Mouse (Mus musculus): Measurements from ENCODE around the gene Aipl1. TPM values are rescaled to one million over a fixed set of nuclear protein-coding genes. Genes with fewer than 3 reads are reported as not detected.

Gene Aipl1
- polyA plus RNA-seq, 1 experiment from 2014 or later, result 0.41 TPM

GRCm38 (mm10) chr11:72014674-72015073 lies 22.6 kb downstream of the Aipl1 start:
- WGBS, result 38% methylated on average over 4 of the region's 4 CpGs
- H3K4me3 ChIP-seq (ENCODE audit: low read length), result no peak overlapping the region
- H3K4me1 ChIP-seq (ENCODE audit: control insufficient read depth, insufficient read depth, low read depth, low read length), result peaks cover 31% of the 10 kb centered on the region
- no peak overlapping the region for H3K9ac ChIP-seq (ENCODE audit: low read depth, low read length)
- H3K27me3 ChIP-seq (replicated peaks; ENCODE audit: control insufficient read depth, insufficient read depth, low read length), result no peaks in the 10 kb centered on the region
- H3K4me2 ChIP-seq (ENCODE audit: low read length), result no peak overlapping the region
- ATAC-seq, result no peak
- H3K36me3 ChIP-seq (ENCODE audit: control insufficient read depth, insufficient read depth, low read length), result no peaks in the 10 kb centered on the region
- H3K27ac ChIP-seq (ENCODE audit: low read depth, low read length), result no peak overlapping the region
- H3K9me3 ChIP-seq (ENCODE audit: control insufficient read depth, low read length), result no peaks in the 10 kb centered on the region

- Histone ChIP-seq H3K27ac (ENCODE audit: low read depth, low read length) (peak overlapping the region; percentile 54), H3K4me2 (ENCODE audit: low read length) (no peak overlapping the region), H3K9ac (ENCODE audit: low read depth, low read length) (no peak overlapping the region), H3K4me1 (ENCODE audit: control insufficient read depth, insufficient read depth, low read depth, low read length) (peaks cover 24% of the 10 kb centered on the region), H3K27me3 (replicated peaks; ENCODE audit: control insufficient read depth, insufficient read depth, low read length) (no peaks in the 10 kb centered on the region), H3K36me3 (ENCODE audit: control insufficient read depth, insufficient read depth, low read length) (no peaks in the 10 kb centered on the region), H3K9me3 (ENCODE audit: control insufficient read depth, low read length) (no peaks in the 10 kb centered on the region), H3K4me3 (ENCODE audit: low read length) (no peak overlapping the region)
- no peak for ATAC-seq
- 63% methylated on average over 1 of the region's 1 CpGs for WGBS
Measured at GRCm38 (mm10) chr11:72011955-72012354, 25.4 kb downstream of the Aipl1 start.

- Histone ChIP-seq H3K27me3 (replicated peaks; ENCODE audit: control insufficient read depth, insufficient read depth, low read length) (no peaks in the 10 kb centered on the region), H3K4me2 (ENCODE audit: low read length) (0 out of 2 replicates have a peak overlapping the region, but pooled peaks have one; percentile 21), H3K4me1 (ENCODE audit: control insufficient read depth, insufficient read depth, low read depth, low read length) (peaks cover 24% of the 10 kb centered on the region), H3K4me3 (ENCODE audit: low read length) (no peak overlapping the region), H3K9me3 (ENCODE audit: control insufficient read depth, low read length) (no peaks in the 10 kb centered on the region), H3K9ac (ENCODE audit: low read depth, low read length) (no peak overlapping the region), H3K27ac (ENCODE audit: low read depth, low read length) (peak overlapping the region; percentile 54), H3K36me3 (ENCODE audit: control insufficient read depth, insufficient read depth, low read length) (no peaks in the 10 kb centered on the region)
- ATAC-seq, result peak; percentile 61
- WGBS, result 43% methylated on average over 9 of the region's 9 CpGs
Measured at GRCm38 (mm10) chr11:72010940-72011722, 26.2 kb downstream of the Aipl1 start.

GRCm38 (mm10) chr11:72010367-72010766 lies 26.9 kb downstream of the Aipl1 start:
- Histone ChIP-seq H3K4me3 (ENCODE audit: low read length) (no peak overlapping the region), H3K36me3 (ENCODE audit: control insufficient read depth, insufficient read depth, low read length) (no peaks in the 10 kb centered on the region), H3K9ac (ENCODE audit: low read depth, low read length) (no peak overlapping the region), H3K4me2 (ENCODE audit: low read length) (no peak overlapping the region), H3K27ac (ENCODE audit: low read depth, low read length) (peak overlapping the region; percentile 11; the same call in 1 of the 2 replicates), H3K4me1 (ENCODE audit: control insufficient read depth, insufficient read depth, low read depth, low read length) (peaks cover 24% of the 10 kb centered on the region), H3K27me3 (replicated peaks; ENCODE audit: control insufficient read depth, insufficient read depth, low read length) (no peaks in the 10 kb centered on the region), H3K9me3 (ENCODE audit: control insufficient read depth, low read length) (no peaks in the 10 kb centered on the region)
- 34% methylated on average over 5 of the region's 5 CpGs for WGBS
- ATAC-seq, result no peak

GRCm38 (mm10) chr11:72005547-72005946 lies 31.8 kb downstream of the Aipl1 start:
- H3K9ac ChIP-seq (ENCODE audit: low read depth, low read length), result no peak overlapping the region
- no peak overlapping the region for H3K27ac ChIP-seq (ENCODE audit: low read depth, low read length)
- no peaks in the 10 kb centered on the region for H3K9me3 ChIP-seq (ENCODE audit: control insufficient read depth, low read length)
- no peaks in the 10 kb centered on the region for H3K36me3 ChIP-seq (ENCODE audit: control insufficient read depth, insufficient read depth, low read length)
- H3K4me3 ChIP-seq (ENCODE audit: low read length), result no peak overlapping the region
- 87% methylated on average over 6 of the region's 6 CpGs for WGBS
- peaks cover 11% of the 10 kb centered on the region for H3K4me1 ChIP-seq (ENCODE audit: control insufficient read depth, insufficient read depth, low read depth, low read length)
- no peak for ATAC-seq
- H3K4me2 ChIP-seq (ENCODE audit: low read length), result no peak overlapping the region
- no peaks in the 10 kb centered on the region for H3K27me3 ChIP-seq (replicated peaks; ENCODE audit: control insufficient read depth, insufficient read depth, low read length)

- Histone ChIP-seq H3K27ac (ENCODE audit: low read depth, low read length) (no peak overlapping the region), H3K9me3 (ENCODE audit: control insufficient read depth, low read length) (no peaks in the 10 kb centered on the region), H3K9ac (ENCODE audit: low read depth, low read length) (no peak overlapping the region), H3K4me2 (ENCODE audit: low read length) (no peak overlapping the region), H3K4me1 (ENCODE audit: control insufficient read depth, insufficient read depth, low read depth, low read length) (peaks cover 5% of the 10 kb centered on the region; the same call in 1 of the 2 replicates), H3K27me3 (replicated peaks; ENCODE audit: control insufficient read depth, insufficient read depth, low read length) (no peaks in the 10 kb centered on the region), H3K4me3 (ENCODE audit: low read length) (no peak overlapping the region), H3K36me3 (ENCODE audit: control insufficient read depth, insufficient read depth, low read length) (no peaks in the 10 kb centered on the region)
- 38% methylated on average over 9 of the region's 9 CpGs for WGBS
- ATAC-seq, result no peak
Measured at GRCm38 (mm10) chr11:72003171-72003570, 34.1 kb downstream of the Aipl1 start.

- no peak for ATAC-seq
- 48% methylated on average over 13 of the region's 13 CpGs for WGBS
Measured at GRCm38 (mm10) chr11:72002138-72002853, 35.0 kb downstream of the Aipl1 start.

GRCm38 (mm10) chr11:72000194-72000593 lies 37.1 kb downstream of the Aipl1 start:
- no peak overlapping the region for H3K27ac ChIP-seq (ENCODE audit: low read depth, low read length)
- H3K9me3 ChIP-seq (ENCODE audit: control insufficient read depth, low read length), result no peaks in the 10 kb centered on the region
- no peak overlapping the region for H3K4me2 ChIP-seq (ENCODE audit: low read length)
- peaks cover 20% of the 10 kb centered on the region for H3K4me1 ChIP-seq (ENCODE audit: control insufficient read depth, insufficient read depth, low read depth, low read length)
- H3K9ac ChIP-seq (ENCODE audit: low read depth, low read length), result no peak overlapping the region
- H3K36me3 ChIP-seq (ENCODE audit: control insufficient read depth, insufficient read depth, low read length), result no peaks in the 10 kb centered on the region
- no peak overlapping the region for H3K4me3 ChIP-seq (ENCODE audit: low read length)
- 83% methylated on average over 6 of the region's 6 CpGs for WGBS
- no peaks in the 10 kb centered on the region for H3K27me3 ChIP-seq (replicated peaks; ENCODE audit: control insufficient read depth, insufficient read depth, low read length)
- no peak for ATAC-seq

More at GRCm38 (mm10) chr11:72002138-72002853, 35.0 kb downstream of the Aipl1 start:
- no peak overlapping the region for H3K4me2 ChIP-seq (ENCODE audit: low read length)
- no peak overlapping the region for H3K27ac ChIP-seq (ENCODE audit: low read depth, low read length)
- no peaks in the 10 kb centered on the region for H3K9me3 ChIP-seq (ENCODE audit: control insufficient read depth, low read length)
- H3K27me3 ChIP-seq (replicated peaks; ENCODE audit: control insufficient read depth, insufficient read depth, low read length), result no peaks in the 10 kb centered on the region
- no peak overlapping the region for H3K4me3 ChIP-seq (ENCODE audit: low read length)
- H3K36me3 ChIP-seq (ENCODE audit: control insufficient read depth, insufficient read depth, low read length), result no peaks in the 10 kb centered on the region
- no peak overlapping the region for H3K9ac ChIP-seq (ENCODE audit: low read depth, low read length)
- peaks cover 5% of the 10 kb centered on the region; the same call in 1 of the 2 replicates for H3K4me1 ChIP-seq (ENCODE audit: control insufficient read depth, insufficient read depth, low read depth, low read length)

GRCm38 (mm10) chr11:71996805-71997204 lies 40.5 kb downstream of the Aipl1 start:
- H3K9ac ChIP-seq (ENCODE audit: low read depth, low read length), result peak overlapping the region; percentile 7; the same call in 1 of the 2 replicates
- H3K4me1 ChIP-seq (ENCODE audit: control insufficient read depth, insufficient read depth, low read depth, low read length), result peaks cover 15% of the 10 kb centered on the region
- H3K9me3 ChIP-seq (ENCODE audit: control insufficient read depth, low read length), result no peaks in the 10 kb centered on the region
- no peaks in the 10 kb centered on the region for H3K36me3 ChIP-seq (ENCODE audit: control insufficient read depth, insufficient read depth, low read length)
- no peaks in the 10 kb centered on the region for H3K27me3 ChIP-seq (replicated peaks; ENCODE audit: control insufficient read depth, insufficient read depth, low read length)
- H3K27ac ChIP-seq (ENCODE audit: low read depth, low read length), result no peak overlapping the region
- ATAC-seq, result no peak
- 35% methylated on average over 11 of the region's 11 CpGs for WGBS
- peak overlapping the region; percentile 20 for H3K4me2 ChIP-seq (ENCODE audit: low read length)
- H3K4me3 ChIP-seq (ENCODE audit: low read length), result no peak overlapping the region

Measured in hindbrain, embryonic 16.5 days (tissue).